Mouse (Mus musculus) colon, adult 2 months (tissue): Measurements from ENCODE around the gene Ly6g. TPM values are rescaled to one million over a fixed set of nuclear protein-coding genes. Genes with fewer than 3 reads are reported as not detected.

ENCODE experiments used
- polyA plus RNA-seq: library from polyadenylated mRNA; depleted of rRNA; stranded (reverse); fragments of >200 nt; gene quantifications from 2 replicates; pipeline ENCODE4 v1.2.3, GENCODE M21; 2012; rRNA removed

The Ly6g gene
- 65.4 and 70.3 TPM in 2 replicates for polyA plus RNA-seq

DNA sequence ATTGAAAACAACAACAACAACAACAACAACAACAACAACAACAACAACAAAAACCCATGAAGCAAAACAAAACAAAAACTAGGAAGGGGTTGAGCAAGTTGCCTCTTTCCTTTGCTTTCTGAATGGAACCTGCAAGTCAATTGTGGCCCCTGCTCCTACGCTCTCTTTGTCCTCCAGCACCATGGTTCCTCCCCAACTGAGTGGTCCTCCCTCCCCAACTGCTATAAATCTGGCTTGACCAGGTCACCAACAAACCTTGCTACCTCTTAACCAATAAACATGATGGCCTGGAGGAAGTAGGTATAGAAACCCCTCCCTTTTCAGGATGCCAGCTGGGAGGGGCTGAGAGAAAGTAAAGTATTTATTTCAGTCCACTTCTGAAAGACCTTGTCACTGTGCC lies at the start of gene Ly6g:
Gene Ly6g (plus strand): TSS at position 301 of the 400 bp plus-strand sequence.

DNA sequence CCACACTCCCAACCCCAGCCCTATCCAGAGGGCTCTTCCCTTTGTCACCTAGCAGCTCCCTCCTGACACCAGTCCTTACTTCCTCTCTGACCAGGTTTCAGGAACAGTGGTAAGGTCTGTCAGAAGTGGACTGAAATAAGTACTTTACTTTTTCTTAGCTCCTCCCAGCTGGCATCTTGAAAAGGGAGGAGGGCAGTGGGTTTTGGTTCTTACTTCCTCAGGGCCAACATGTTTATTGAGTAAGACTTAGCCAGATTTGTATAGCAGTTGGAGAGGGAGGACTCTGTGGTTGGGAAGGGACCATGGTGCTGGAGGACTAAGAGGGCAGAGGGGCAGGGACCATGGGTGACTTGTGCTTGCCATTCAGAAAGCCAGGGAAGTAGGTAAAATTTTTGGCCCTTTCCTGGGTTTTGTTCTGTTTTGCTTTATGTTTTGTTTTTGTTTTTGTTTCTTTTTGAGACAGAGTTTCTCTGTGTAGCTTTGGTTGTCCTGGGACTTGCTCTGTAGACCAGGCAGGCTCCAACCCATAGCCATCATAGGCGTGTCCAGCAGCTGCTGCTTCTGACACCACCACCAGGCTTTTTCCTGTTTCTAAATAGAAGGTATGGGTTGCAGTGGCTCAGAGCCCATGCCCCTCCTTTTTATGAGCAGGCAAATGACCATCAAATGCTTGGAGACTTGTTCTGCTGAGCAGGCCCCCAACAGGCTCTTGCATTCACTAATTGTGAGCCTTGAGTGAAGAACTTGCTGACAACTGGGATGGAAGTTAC lies 43.0 kb upstream of the Ly6g start, which contains the start of gene Ly6c2:
Gene Ly6c2 (minus strand): TSS at position 110 of the 770 bp plus-strand sequence.

Other genes with a start within 250 kb of the Ly6g start
- gene Ly6i, start 171.8 kb upstream of the Ly6g start, polyA plus RNA-seq, result 0.22 TPM in 1 of 2 replicates, not detected in the other
- 150 and 174 TPM in 2 replicates for gene Ly6a, start 157.2 kb upstream of the Ly6g start, polyA plus RNA-seq
- gene Ly6c1, start 106.4 kb upstream of the Ly6g start, polyA plus RNA-seq, result 125 and 131 TPM in 2 replicates
- gene Ly6c2, start 43.3 kb upstream of the Ly6g start, polyA plus RNA-seq, result 50.6 and 53.8 TPM in 2 replicates
- 6.0 and 7.3 TPM in 2 replicates for gene BC025446, start 61.1 kb downstream of the Ly6g start, polyA plus RNA-seq
- not detected in 2 replicates for gene Ly6f, start 113.2 kb downstream of the Ly6g start, polyA plus RNA-seq